Mouse (Mus musculus) brain, embryonic 14.5 days (tissue): ENCODE results near the gene Dnajc10. TPM values are rescaled to one million over a fixed set of nuclear protein-coding genes. Genes with fewer than 3 reads are reported as not detected.

Source experiments
- DNase-seq: peaks from one replicate; pipeline ENCODE4 v3.0.0-alpha.2; 2011; ENCODE audit warnings: low read depth
- CTCF ChIP-seq: fragments of 200-500 bp; IDR thresholded peaks from 2 replicates; pipeline ENCODE4 v1.5.1; 2012; ENCODE audit warnings: inconsistent platforms, mild to moderate bottlenecking, moderate library complexity, borderline replicate concordance; ENCODE audit not compliant: insufficient read depth, insufficient read length; ENCODE audit errors: extremely low read depth
- POLR2A ChIP-seq: fragments of 200-500 bp; IDR thresholded peaks from 2 replicates; pipeline ENCODE4 v1.6.1; 2012; ENCODE audit warnings: mild to moderate bottlenecking, inconsistent platforms, borderline replicate concordance; ENCODE audit not compliant: poor library complexity, insufficient read depth, insufficient read length, severe bottlenecking; ENCODE audit errors: extremely low read depth
- polyA plus RNA-seq: library from polyadenylated mRNA; depleted of rRNA; stranded (reverse); fragments of >200 nt; gene quantifications from 2 replicates; pipeline ENCODE4 v1.2.3, GENCODE M21; 2012

Gene Dnajc10
- polyA plus RNA-seq, 1 experiment: 51.5 TPM

DNA sequence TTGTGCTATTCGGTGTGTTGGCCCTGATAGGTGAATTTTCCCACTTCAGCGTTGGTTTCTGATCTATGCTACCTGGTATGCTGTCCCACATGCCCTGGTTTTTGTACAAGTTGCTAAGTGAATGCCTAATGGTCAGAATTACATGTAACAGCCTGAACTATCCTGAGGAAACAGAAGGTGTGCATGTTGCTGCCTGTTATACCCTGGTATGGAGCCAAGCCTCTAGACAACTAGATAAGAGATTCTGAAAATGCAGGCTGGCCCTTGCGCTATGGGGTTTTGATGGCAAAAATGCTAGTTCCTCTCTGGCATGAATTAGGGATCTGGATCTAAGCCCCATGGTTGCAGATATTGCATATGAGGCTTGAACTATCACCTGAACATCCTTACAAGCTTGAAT lies 7.6 kb upstream of the Dnajc10 start:
- TF ChIP-seq POLR2A: no peak
- no peak for TF ChIP-seq CTCF
- DNase-seq: no peak

DNA sequence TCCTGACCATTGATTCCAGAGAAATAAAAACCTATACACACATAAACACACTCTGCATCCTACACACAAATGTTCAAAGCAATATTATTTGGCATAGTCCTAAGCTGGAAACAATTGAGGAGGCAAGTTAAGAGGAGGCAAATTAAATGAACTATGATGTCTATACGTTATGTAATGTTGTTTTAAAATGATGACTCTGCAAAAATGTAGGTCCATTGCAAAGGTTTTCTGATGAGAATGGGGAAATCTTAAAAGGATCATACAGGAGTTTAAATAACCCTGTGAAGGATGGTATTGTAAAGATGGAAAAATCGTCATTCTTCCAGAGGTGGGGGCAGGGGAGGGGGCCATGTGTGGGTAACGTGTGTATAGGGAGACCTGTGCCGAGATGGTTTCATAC lies 5.5 kb upstream of the Dnajc10 start:
- TF ChIP-seq POLR2A (no peak), CTCF (no peak)
- no peak for DNase-seq

- TF ChIP-seq CTCF (no peak), POLR2A (no peak)
- no peak for DNase-seq
These were observed 4.5 kb upstream of the Dnajc10 start for GRCm38 (mm10) chr2:80310772-80311171.

DNA sequence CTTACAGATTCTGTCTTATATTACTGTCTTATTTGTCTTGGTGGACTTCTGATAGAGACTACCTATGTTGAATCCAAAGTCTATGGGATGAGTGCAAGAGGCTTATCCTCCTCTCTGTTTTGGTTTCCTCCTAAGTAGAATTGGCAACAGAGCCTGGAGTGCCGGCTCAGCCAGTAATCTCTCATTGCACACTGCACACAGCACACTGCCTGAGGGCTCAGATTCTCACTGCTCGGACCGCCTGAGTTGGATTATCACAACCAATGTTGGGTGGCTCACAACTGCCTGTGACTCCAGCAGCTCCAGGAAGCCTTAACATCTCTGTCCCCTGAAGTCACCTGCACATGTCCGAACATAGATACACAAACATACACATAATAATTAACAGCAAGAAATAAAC lies 3.9 kb upstream of the Dnajc10 start:
- TF ChIP-seq CTCF (no peak), POLR2A (no peak)

GRCm38 (mm10) chr2:80314201-80314600 lies 1.1 kb upstream of the Dnajc10 start:
- DNase-seq: no peak
- TF ChIP-seq POLR2A (no peak), CTCF (no peak)

More for the DNA sequence above, 3.9 kb upstream of the Dnajc10 start:
- no peak for DNase-seq

GRCm38 (mm10) chr2:80314854-80315241 lies 418 bp upstream of the Dnajc10 start:
- no peak for TF ChIP-seq POLR2A
- no peak for TF ChIP-seq CTCF
- DNase-seq: no peak

DNA sequence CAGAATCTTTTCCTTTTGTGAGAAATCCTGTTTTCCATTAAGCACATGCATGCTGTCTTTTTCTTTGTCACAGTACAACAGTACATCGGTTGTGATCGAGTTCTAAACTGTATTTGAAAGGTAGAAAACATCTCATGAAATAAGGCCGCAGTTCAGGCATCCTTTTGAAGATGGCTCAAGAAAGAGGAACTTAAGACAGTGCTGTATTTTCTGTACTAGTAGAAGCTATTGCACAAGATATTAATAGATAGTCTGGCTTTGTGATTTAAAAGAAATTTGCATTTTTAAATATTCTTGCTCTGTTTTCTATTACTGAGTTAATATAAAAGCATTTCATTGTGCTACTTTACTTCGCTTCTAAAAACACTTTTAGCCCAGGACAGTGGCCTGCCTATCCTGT lies 7.6 kb downstream of the Dnajc10 start:
- no peak for DNase-seq
- TF ChIP-seq POLR2A: no peak
- TF ChIP-seq CTCF: no peak

GRCm38 (mm10) chr2:80325779-80326178 lies 10.5 kb downstream of the Dnajc10 start:
- TF ChIP-seq CTCF: no peak
- TF ChIP-seq POLR2A: no peak
- DNase-seq: no peak

DNA sequence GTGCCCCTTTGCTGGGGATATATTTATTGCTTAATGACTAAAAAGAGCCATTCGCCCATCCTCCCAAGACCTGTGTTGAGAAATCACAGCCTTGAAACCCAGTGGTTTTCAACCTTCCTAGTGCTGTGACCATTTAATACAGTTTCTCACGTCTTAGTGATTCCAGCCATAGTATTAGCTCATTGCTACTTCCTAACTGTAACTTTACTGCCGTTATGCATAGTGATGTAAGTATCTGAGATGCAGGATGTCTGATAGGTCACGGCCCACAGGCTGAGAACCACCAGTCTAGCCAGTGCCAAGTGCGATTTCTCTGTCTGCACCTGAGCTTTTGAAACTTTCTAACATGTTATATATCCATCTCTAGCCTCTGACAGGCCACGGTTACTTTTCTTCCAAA lies 12.0 kb downstream of the Dnajc10 start:
- DNase-seq: no peak
- TF ChIP-seq POLR2A: no peak
- no peak for TF ChIP-seq CTCF

GRCm38 (mm10) chr2:80328961-80329653 lies 13.8 kb downstream of the Dnajc10 start:
- no peak for DNase-seq
- no peak for TF ChIP-seq POLR2A
- TF ChIP-seq CTCF: no peak

- TF ChIP-seq CTCF: no peak
- no peak for TF ChIP-seq POLR2A
- no peak for DNase-seq
These were observed 25.3 kb downstream of the Dnajc10 start for GRCm38 (mm10) chr2:80340537-80340936.

DNA sequence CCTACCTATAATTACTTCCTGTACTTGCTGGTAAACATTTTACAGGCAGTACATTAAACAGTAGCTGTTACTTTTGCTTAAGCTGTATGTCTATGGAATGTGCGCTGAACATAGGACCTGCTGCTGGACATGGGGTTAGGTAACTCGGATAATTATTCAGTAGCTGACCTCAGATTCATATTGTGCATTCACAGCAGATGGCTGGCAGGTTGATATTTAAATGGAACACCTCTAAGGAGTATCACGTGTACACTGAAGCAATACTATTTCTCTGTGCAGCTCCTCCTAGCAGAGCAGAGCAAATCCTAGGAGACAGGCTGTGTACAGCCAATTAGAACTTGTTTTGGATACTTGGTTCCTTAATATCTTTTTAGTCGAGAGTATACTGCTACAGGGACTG lies 39.3 kb downstream of the Dnajc10 start:
- TF ChIP-seq CTCF (no peak), POLR2A (no peak)

More for the DNA sequence above, 39.3 kb downstream of the Dnajc10 start:
- DNase-seq: no peak
